Mouse (Mus musculus) myocyte (in vitro differentiated cells): ENCODE results near the gene Uba52. TPM values are rescaled to one million over a fixed set of nuclear protein-coding genes. Genes with fewer than 3 reads are reported as not detected.

Experiments used
- H3K27me3 ChIP-seq: one replicate; pipeline ENCODE4 v1.6.1; 2011; ENCODE audit not compliant: control insufficient read depth, insufficient read depth, insufficient read length
- H3K36me3 ChIP-seq: one replicate; pipeline ENCODE4 v1.6.1; 2011; ENCODE audit not compliant: control insufficient read depth, insufficient read depth
- H3K4me2 ChIP-seq: one replicate; pipeline ENCODE4 v1.6.1; 2011; ENCODE audit warnings: low read depth, control low read depth
- H3K4me3 ChIP-seq: one replicate; pipeline ENCODE4 v1.5.1; 2011; ENCODE audit warnings: mild to moderate bottlenecking, control low read depth, moderate library complexity
- H3K79me2 ChIP-seq: one replicate; pipeline ENCODE4 v1.6.1; 2011; ENCODE audit not compliant: control insufficient read depth, insufficient read depth
- H3ac ChIP-seq: one replicate; pipeline ENCODE4 v1.6.1; 2011; ENCODE audit not compliant: control insufficient read depth, insufficient read length
- CEBPB ChIP-seq: IDR thresholded peaks from 2 replicates; pipeline ENCODE4 v1.6.1; 2011; ENCODE audit warnings: mild to moderate bottlenecking, moderate library complexity; ENCODE audit not compliant: poor library complexity, insufficient read depth, severe bottlenecking
- E2F4 ChIP-seq: IDR thresholded peaks from one replicate; pipeline ENCODE4 v1.6.1; 2011; ENCODE audit warnings: mild to moderate bottlenecking, control low read depth, moderate library complexity; ENCODE audit not compliant: insufficient read depth
- MAX ChIP-seq: IDR thresholded peaks from one replicate; pipeline ENCODE4 v1.6.1; 2011; ENCODE audit warnings: low read depth, mild to moderate bottlenecking, control low read depth
- MYOD1 ChIP-seq, 3 experiments: IDR thresholded peaks; one replicate each; pipeline ENCODE4 v1.6.1; 2011; ENCODE audit warnings: control low read depth in 2 of 3, low read depth in 2 of 3, mild to moderate bottlenecking in 2 of 3, moderate library complexity in 1 of 3; ENCODE audit not compliant: insufficient read length in 2 of 3, control insufficient read depth in 1 of 3
- MYOG ChIP-seq, 3 experiments: IDR thresholded peaks; one replicate each; pipeline ENCODE4 v1.6.1; 2011; ENCODE audit warnings: control low read depth in 2 of 3, low read depth in 2 of 3, mild to moderate bottlenecking in 2 of 3; ENCODE audit not compliant: insufficient read length in 2 of 3, control insufficient read depth in 1 of 3, insufficient read depth in 1 of 3
- POLR2A ChIP-seq: IDR thresholded peaks from one replicate; pipeline ENCODE4 v1.6.1; 2011; ENCODE audit warnings: low read depth, mild to moderate bottlenecking, control low read depth, moderate library complexity; ENCODE audit not compliant: insufficient read length
- POLR2AphosphoS2 ChIP-seq: IDR thresholded peaks from one replicate; pipeline ENCODE4 v1.6.1; 2011; ENCODE audit warnings: low read depth, control low read depth; ENCODE audit not compliant: insufficient read length
- REST ChIP-seq: IDR thresholded peaks from one replicate; pipeline ENCODE4 v1.6.1; 2011; ENCODE audit warnings: mild to moderate bottlenecking, control low read depth, moderate library complexity; ENCODE audit not compliant: insufficient read depth, insufficient read length
- SRF ChIP-seq: IDR thresholded peaks from one replicate; pipeline ENCODE4 v1.6.1; 2011; ENCODE audit warnings: low read depth; ENCODE audit not compliant: control insufficient read depth, insufficient read length
- TCF12 ChIP-seq: IDR thresholded peaks from one replicate; pipeline ENCODE4 v1.6.1; 2011; ENCODE audit warnings: mild to moderate bottlenecking, control low read depth; ENCODE audit not compliant: poor library complexity, insufficient read depth, severe bottlenecking
- TCF3 ChIP-seq: IDR thresholded peaks from one replicate; pipeline ENCODE4 v1.6.1; 2011; ENCODE audit warnings: low read depth, control low read depth; ENCODE audit not compliant: insufficient read length
- USF1 ChIP-seq: IDR thresholded peaks from one replicate; pipeline ENCODE4 v1.6.1; 2011; ENCODE audit warnings: low read depth, mild to moderate bottlenecking, control low read depth, moderate library complexity
- polyA plus RNA-seq: library from polyadenylated mRNA; unstranded; fragments of >200 nt; fragmentation: generic; extraction: Trizol; gene quantifications from one replicate; pipeline ENCODE4 v1.2.1, GENCODE M21; 2012; ENCODE audit warnings: missing spikeins

Gene Uba52
- polyA plus RNA-seq, 1 experiment = 2,253 TPM

DNA sequence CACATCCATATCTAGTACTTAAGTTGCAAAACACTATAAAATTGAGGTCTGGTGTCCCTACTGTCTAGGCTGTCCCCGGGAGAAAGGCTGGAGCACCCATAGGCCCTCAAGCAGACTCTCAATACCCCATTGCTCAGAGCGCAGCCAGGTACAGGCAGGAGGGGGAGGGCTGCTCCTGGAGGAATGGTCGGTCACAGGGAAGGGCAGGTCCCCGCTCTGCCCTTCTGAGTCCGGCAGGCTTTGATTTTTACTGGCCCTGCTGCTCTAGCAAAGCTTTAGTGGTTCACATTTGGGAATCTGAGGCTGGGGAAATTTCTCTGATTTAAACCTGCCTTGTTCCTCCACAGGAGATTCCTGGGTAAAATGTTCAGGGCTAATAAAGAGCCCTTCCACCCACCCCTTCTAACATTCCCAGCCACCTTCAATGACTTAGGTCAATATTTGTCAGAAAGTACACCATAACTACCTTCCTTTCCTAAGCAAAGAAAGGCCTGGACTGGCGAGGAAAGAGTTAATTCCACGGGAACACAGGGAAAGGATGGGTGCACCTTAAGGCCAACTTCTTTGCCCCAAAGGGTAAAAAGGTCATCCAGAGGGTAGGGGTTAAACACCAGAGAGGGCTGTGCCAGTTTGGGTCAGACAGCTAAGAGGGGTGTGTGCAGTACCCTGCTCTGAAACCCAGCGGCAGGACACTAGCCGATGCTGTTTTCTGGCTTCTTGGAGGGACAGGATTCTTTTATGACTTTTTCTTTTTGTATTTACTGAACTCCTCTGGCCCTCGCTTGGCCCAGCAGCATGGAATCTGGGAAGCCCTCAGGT lies 20.3 kb downstream of the Uba52 start:
- H3ac ChIP-seq = no peak overlapping the region
- H3K4me3 ChIP-seq = no peak overlapping the region
- H3K27me3 ChIP-seq = no peaks in the 10 kb centered on the region
- H3K36me3 ChIP-seq = no peaks in the 10 kb centered on the region
- H3K79me2 ChIP-seq = peaks cover 8% of the 10 kb centered on the region
- TF ChIP-seq TCF3 (no peak), REST (no peak), POLR2A (no peak), POLR2AphosphoS2 (no peak), MYOD1 (IDR thresholded peaks at IDR 0.05; ENCODE audit: control insufficient read depth in 1 of 3, insufficient read length in 2 of 3, low read depth in 2 of 3) (no peak), TCF12 (no peak), E2F4 (no peak), MAX (no peak), CEBPB (no peak), USF1 (no peak), MYOG (IDR thresholded peaks at IDR 0.05; ENCODE audit: control insufficient read depth in 1 of 3, insufficient read depth in 1 of 3, insufficient read length in 2 of 3, low read depth in 2 of 3) (no peak), SRF (no peak)
- H3K4me2 ChIP-seq = peak overlapping the region; percentile 67

DNA sequence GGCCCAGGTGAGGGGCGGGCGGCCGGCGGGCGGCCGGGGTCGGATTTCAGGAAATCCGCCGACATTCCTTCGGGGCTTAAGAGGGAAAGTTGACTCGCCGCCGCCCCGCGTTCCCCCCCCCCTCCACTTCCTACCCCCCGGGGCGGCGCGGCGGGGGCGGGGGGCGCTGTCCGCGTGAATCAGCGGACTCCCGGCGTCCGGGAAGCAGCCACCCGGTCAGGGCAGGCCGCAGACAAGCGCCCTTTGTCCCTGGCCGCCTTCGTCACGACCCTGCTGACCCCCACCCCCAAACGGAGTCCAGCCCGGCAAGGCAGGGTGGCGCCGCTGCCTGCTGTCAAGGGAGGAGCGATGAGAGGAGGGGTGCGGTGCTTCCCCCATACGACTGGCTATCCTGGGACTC lies 21.0 kb downstream of the Uba52 start:
- Histone ChIP-seq H3K4me3 (no peak overlapping the region), H3K36me3 (no peaks in the 10 kb centered on the region), H3K27me3 (no peaks in the 10 kb centered on the region), H3K79me2 (peaks cover 7% of the 10 kb centered on the region), H3ac (no peak overlapping the region), H3K4me2 (peak overlapping the region; percentile 67)
- TF ChIP-seq SRF (no peak), MYOG (IDR thresholded peaks at IDR 0.05; ENCODE audit: control insufficient read depth in 1 of 3, insufficient read depth in 1 of 3, insufficient read length in 2 of 3, low read depth in 2 of 3) (no peak), CEBPB (no peak), MYOD1 (IDR thresholded peaks at IDR 0.05; ENCODE audit: control insufficient read depth in 1 of 3, insufficient read length in 2 of 3, low read depth in 2 of 3) (peak in 1 of 3 experiments; percentile 9), POLR2AphosphoS2 (no peak), POLR2A (no peak)

DNA sequence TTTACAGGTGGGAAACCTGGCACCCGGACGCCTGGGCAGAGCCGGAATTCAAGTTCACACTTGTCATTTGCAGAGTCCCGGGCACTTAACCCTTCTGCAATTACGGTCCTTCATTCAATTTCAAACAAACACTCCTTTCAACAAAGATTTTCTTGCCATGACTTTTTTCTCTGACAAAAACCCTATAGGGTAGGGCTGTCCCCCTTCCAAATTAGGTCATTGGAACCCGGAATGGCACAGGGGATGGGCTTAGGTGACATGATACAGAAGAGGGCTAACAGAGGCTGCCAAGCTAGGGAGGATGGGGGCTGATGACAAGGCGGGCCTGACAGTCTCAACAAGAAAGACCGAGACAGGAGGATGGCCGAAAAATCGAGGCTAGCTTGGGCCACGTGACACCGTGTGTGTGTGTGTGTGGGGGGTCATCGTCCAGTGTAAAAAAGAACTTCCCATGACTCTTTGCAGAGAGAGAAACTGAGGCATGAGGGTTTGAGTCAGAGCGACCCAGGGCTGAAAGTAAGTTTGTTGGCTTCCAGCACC lies 21.6 kb downstream of the Uba52 start:
- Histone ChIP-seq H3K27me3 (no peaks in the 10 kb centered on the region), H3K4me2 (no peak overlapping the region), H3K79me2 (peaks cover 4% of the 10 kb centered on the region), H3K4me3 (no peak overlapping the region), H3ac (no peak overlapping the region), H3K36me3 (no peaks in the 10 kb centered on the region)
- no peak for TF ChIP-seq TCF3
- no peak for TF ChIP-seq SRF
- TF ChIP-seq MAX = no peak
- no peak for TF ChIP-seq USF1
- TF ChIP-seq POLR2AphosphoS2 = no peak
- TF ChIP-seq POLR2A = no peak

DNA sequence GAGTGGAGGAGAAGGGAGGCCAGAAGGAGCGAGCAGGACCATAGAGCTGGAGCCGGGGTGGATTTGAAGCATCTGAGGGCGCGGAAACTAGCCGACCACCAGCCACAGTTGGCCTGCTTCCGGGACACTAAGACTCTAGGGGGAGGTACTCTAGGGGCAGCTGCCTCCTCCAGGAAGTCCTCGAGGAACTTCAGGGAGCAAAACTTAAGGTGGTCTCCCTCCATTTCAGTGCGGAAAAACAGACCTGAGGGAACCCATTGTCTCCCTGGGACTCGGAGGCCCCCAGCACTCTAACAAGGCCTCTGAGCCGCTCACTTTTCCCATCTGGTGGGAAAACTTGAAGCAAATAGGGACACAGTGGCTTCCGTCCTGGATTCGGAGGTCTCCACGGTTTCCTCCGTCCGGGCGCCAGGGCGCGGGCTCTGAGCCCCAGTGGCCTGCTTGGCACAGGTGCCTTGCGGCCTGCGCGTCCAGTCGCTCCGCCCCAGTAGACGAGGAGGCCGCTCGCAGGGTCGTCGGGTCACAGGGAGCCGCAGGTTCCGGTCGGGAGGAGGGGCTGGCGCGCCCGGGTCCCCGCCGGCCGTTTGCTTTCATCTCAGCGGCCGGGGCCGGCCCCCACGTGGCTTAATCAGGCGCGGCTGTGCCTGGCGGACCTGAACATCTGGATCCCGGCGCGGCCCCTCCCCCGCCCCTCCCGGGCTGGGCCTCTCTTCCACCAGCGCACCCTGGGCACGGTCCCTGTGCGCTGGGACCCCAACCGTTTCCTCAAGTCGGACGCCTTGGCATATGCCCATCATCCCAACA lies 22.4 kb downstream of the Uba52 start:
- Histone ChIP-seq H3K4me3 (no peak overlapping the region), H3K79me2 (no peaks in the 10 kb centered on the region), H3ac (no peak overlapping the region), H3K4me2 (no peak overlapping the region), H3K27me3 (no peaks in the 10 kb centered on the region), H3K36me3 (no peaks in the 10 kb centered on the region)
- no peak for TF ChIP-seq CEBPB
- no peak for TF ChIP-seq POLR2AphosphoS2
- TF ChIP-seq POLR2A = no peak
- no peak for TF ChIP-seq MYOG (IDR thresholded peaks at IDR 0.05; ENCODE audit: control insufficient read depth in 1 of 3, insufficient read depth in 1 of 3, insufficient read length in 2 of 3, low read depth in 2 of 3)
- no peak for TF ChIP-seq TCF12
- no peak for TF ChIP-seq SRF
- no peak for TF ChIP-seq E2F4
- no peak for TF ChIP-seq MYOD1 (IDR thresholded peaks at IDR 0.05; ENCODE audit: control insufficient read depth in 1 of 3, insufficient read length in 2 of 3, low read depth in 2 of 3)
- no peak for TF ChIP-seq USF1
- no peak for TF ChIP-seq TCF3
- no peak for TF ChIP-seq MAX
- no peak for TF ChIP-seq REST
